Mouse (Mus musculus) retina, postnatal 1 day (tissue): ENCODE data around the gene Fam25c.

ENCODE experiments used
- DNase-seq: peaks from one replicate; pipeline ENCODE4 v3.0.0-alpha.2; 2012

The Fam25c gene

GRCm38 (mm10) chr14:34363490-34364253 lies 8.4 kb upstream of the Fam25c start:
- peak; percentile 74 for DNase-seq

- peak; percentile 81 for DNase-seq
Observed at GRCm38 (mm10) chr14:34362726-34363445, 7.7 kb upstream of the Fam25c start.

DNA sequence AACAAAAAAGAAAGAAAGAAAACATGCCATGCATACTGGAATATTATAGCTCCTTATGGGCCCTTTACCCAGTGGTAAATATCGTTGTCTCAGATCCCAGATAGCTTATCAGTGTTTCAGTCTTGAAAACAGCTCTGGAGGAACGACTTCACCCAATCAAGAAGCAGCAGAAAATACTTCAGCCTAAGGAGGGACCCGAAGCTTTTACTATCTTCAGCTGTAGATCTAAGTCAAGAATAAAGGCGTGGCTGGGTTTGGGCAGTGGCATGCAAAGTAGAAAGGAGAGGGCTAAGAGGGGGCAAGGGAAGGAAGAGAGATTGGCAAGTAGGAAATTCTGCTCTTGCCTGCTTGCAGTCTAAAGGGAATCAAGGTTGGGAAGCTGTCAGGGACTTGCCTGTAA lies 6.9 kb upstream of the Fam25c start:
- no peak for DNase-seq

DNA sequence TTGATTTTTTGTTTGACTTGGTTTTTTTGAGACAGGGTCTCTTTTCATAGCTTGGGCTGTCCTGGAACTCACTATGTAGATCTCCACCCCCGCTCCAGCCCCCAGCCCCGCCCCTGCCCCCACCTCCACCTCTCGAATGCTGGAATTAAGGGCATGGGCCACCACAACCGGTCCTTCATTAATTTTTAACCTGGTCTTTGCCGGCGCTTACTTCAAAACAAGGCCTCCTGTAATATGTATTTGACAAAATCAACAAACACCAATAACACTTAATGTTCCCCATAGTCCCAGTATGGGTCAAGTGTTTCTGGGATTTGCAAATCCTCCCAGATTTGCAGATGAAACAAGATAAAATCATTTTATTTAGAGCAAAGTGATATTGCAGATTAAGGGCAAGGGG lies 5.0 kb upstream of the Fam25c start:
- no peak for DNase-seq

DNA sequence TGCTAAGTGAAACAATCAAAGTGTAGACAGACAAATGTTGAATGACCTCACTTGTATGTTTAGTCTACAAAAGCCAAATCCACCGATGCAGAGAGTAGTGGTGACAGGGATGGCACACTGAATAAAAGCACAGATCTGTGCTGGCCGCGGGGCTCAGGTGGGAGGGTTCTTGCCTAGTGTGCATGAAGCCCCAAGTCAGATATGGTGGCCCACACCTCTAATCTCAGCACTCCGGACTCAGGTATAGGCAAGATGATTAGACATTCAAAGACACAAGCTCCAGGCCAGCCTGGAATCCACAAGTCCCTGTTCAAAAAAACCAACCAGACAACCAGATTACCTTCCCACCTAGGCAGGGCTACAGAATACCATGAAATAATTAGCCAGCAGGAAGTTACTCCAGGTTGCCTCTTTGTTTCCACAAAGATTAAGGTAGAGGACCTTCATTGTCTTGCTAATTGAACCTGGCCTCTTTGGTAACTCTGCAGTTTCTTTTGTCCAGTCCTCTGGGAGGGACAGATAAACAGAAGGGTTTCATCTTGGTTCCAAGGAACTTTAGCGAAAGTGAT lies 4.5 kb upstream of the Fam25c start:
- DNase-seq = no peak

DNA sequence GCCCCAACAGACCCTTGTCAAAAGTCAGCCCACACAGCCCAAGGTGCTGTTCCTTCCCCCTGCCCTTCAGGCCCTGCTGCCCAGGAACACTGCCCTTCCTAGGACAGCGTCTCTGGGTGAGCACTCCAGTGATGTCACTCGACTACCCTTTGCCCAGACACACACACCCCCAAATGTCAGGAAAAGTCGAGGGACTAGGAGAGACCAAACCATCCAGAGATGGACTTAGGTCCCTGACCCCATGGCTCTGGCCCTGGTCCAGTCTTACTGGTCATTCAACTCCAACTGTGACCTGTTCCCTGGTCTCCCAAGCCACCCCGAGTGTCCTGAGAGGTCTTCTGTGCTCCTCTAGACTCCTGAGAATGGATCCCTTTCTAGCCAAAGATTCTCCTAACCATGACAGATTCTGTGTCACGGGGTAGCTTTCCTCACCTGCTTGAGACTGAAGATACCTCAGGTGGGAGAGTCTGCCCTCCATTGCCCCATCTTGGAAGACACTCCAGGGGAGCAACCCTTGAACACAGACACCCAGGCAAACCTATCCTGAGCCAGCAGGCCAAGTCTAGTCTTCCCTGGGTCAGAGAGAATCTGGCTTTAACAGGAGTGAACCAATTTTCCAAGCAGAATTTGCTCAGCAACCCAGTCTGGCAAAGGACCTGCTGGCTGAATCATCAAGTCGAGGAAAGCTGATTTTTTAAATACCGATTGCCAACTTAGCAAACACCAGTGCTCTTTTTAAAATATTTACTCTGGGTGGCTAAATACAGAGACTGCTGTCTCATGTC lies 2.6 kb upstream of the Fam25c start:
- no peak for DNase-seq

DNA sequence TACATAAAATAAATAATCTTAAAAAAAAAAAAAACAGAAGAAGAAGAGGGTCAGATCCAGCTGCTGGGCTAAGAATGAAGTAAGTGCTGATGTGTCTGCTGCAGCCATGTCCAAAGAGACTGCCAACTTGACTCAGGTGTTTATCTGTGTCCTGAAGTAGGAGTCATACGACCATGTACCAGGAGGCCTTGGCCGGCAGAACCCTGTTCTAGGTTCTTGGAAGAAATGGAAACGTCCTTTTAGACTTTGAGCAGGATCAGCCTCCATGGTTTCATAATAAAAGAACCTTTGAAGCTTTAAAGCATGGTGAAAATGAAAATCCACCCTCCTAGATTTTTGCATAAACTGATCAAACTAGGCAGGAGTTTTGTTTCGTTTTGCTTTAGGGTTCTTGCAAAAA lies 777 bp downstream of the Fam25c start:
- DNase-seq = no peak

DNA sequence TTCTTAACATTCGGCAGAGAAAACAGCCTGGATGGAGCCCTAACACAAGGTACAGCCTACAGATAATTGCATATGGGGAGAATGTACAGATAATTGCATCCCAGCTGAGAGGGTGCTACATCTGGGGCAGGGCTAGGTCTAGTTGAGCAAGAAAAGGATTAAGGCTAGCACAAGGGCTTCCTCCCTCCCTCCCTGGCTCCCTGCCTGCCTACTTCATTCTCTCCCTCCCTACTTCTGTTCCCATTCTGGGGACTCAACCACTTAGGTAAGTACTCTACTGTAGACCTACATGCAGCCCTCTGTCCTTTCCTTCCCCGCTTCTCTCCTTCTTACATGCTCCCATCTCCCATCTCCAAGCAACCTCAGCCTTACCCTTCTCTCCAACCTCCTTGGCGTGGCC lies 1.9 kb downstream of the Fam25c start:
- no peak for DNase-seq

DNA sequence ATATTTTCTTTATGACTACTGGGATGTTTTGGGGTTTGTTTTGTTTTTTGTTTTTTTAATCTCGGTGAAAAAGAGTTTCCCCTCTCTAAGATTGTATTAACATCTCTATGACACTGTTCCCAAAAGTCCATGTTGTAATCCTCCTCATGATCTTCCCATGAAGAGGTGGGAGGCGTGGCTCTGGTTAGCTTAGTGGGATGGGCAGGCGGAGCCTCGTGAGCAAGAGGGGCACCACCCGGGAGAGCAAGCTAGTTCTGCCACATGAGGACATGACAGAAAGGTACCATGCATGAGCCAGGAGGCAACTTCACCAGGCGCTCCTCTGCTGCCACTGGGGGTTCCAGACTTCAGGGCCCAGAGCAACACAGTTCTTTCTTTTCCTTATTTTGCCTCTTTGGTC lies 2.7 kb downstream of the Fam25c start:
- no peak for DNase-seq

GRCm38 (mm10) chr14:34351660-34352059 lies 3.6 kb downstream of the Fam25c start:
- no peak for DNase-seq

GRCm38 (mm10) chr14:34349007-34349406 lies 6.2 kb downstream of the Fam25c start:
- DNase-seq = no peak

DNA sequence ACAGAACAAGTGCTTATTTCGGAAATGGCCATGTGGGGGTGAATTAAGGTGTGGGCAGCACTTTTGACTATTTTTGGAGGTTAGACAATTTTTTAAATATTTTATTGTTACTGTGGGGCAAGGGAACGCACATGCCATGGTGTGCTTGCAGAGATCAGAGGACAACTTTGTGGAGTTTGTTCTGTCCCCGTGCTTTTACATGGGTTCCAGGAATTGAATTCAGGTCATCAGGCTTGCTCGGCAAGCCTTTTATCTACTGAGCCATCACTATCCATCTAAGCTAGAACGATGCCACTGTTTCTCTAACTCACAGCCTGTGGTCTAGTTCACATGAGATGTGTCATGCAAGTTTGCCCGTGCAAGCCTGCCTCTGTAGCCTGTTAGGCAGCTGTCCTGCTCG lies 6.9 kb downstream of the Fam25c start:
- DNase-seq = no peak

- no peak for DNase-seq
Observed at GRCm38 (mm10) chr14:34347084-34347483, 8.1 kb downstream of the Fam25c start.

DNA sequence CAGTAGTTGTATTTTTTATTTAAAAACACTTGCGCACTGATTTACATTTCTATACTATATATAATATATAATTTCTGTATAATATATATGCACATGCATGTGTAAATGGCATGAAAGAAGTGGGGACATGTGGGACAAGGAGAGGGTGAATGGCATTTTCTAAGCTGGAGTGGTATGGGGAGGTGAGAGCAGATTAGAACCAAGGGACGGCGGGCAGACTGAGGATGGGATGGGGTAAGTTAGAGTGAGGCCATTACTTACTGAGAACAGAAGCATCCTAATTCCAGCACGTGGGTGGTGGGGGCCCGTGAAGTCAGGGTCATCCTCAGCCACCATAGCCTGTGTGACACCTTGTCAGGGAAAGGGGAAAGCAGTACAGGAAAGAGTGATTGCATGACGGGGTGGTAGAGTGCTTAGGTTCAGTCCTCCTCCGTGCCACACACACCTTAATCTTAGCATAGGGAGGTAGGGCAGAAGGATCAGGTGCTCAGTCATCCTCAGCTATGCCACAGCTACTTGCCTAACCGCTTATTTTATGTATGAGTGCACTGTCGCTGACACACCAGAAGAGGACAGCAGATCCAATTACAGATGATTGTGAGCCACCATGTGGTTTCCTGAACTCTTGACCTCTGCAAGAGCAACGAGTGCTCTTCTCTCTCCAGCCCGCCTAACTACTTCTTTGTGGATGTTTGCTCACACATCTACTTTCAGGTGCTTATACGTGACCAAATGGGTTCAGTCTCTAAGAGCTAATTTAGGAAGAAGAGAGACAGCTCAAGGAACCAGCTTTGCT lies 9.3 kb downstream of the Fam25c start:
- DNase-seq = peak; percentile 27

DNA sequence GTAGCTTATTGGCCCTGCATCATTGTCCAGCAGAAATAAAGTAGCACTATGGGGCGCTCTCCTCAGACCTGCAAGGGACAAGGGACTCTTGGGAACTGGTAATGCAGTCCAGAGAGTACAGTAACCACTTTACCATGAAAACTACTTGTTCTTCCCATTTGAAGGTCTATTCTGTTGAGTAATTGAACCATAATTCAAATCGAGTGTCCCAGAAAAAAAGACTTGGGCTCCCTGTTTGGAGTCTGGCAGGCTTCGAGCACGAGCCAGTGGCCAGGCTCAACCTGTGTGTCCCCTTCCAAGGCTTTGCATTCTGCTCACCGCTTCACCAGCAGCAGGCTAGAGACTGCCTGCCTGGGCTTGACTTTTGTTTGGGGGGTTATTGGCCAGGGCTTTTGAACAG lies 10.9 kb downstream of the Fam25c start:
- DNase-seq = no peak

GRCm38 (mm10) chr14:34343078-34343477 lies 12.2 kb downstream of the Fam25c start:
- no peak for DNase-seq

DNA sequence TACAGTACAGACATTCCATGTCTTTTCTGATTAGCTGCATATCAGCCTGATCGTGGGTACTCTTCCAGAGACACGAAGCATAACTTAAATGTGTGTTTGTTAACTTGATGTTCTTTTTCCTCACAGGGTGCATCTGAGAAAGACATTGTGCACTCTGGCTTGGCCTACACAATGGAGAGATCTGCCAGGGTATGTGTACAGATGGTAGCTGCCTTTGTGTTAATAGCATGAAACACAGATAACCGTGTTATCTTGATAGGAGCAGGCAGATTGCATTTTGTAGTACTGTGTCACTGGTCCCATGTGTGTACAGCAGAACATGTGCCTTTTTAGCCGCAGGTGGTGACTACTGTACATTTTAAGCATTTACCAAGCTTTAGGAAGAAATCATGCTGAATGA lies 13.2 kb downstream of the Fam25c start:
- no peak for DNase-seq

GRCm38 (mm10) chr14:34339446-34339845 lies 15.8 kb downstream of the Fam25c start:
- peak; percentile 27 for DNase-seq

DNA sequence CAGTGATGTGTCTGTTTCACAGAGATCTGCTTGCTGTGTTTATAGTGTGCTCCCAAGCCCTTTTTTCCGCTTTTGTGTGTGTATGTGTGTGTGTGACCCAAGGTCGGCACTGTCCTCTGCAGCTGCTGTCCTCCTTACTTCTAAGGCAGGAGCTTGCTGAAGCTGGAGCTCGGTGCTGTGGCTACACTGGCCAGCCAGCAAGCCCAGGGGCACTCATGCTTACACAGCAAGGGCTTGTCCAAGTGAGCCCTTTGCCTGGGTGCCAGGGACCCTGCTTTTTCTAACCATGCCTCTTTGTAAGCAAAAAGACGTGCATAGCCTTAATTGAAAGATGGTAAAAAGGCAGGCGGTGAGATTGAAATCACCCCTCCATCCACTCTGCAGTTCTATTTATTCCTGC lies 22.8 kb downstream of the Fam25c start:
- DNase-seq = no peak

DNA sequence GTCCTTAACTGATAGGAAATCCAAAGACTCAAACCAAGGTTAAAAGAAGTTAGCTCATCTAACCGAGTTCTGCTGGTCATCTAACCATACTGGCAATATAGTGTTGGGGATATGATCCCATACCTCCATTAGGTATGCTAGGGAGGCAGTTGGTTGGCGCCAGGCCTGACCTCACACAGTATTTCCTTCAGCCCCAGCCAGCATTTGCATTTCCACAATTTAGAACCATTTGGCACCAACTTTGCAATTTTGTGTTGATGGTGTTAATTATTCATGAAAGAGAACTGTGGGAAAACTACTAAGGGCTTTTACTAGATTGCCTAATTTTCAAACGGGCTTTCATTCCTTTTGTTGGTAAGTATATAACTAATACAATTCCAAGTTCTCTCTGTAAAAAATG lies 23.3 kb downstream of the Fam25c start:
- no peak for DNase-seq

DNA sequence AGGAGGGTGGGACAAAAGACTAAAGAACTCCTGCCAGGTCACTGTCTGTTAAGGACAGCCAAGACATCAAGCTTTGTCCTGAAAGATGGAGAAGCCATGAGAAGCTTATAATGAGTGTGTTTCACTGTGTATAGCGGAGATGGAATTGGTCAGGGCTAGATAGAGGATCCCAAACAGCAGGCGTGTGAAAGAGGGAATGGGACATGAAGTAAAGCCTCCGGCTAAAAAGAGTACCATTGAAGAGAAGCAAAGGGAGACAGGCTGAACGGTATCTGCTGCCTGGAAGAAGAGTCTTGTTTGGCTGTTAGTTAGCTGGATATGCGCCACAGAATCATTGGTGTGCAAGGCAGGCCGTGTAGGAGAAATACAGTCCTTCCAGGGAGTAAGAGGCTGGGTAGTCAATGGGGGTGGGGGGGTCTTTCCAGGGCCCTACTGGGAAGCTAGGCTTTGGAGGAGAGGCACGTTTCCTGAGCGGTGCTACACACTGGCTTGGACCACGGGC lies 24.5 kb downstream of the Fam25c start:
- DNase-seq = no peak

DNA sequence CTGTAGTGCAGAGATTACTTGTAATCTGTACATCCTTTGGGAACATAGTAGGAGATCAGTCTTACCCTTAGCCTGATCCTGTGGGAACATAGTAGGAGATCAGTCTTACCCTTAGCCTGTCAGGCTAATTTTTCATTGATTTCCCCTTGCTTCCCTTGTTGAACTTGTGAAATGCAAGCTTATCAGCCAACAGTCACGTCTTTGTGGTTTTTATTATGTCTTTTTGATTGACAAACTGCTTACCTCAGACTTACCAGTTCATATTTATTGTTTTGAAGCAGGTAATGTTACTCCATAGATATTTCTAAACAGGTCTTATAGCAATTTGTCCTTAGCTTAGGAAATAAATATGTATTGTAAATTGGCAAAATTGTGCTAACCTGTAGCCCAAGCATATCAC lies 27.6 kb downstream of the Fam25c start:
- DNase-seq = no peak
